Mouse (Mus musculus): ENCODE measurements around the gene Abhd8. TPM values are rescaled to one million over a fixed set of nuclear protein-coding genes. Genes with fewer than 3 reads are reported as not detected.
"Not testable (repeated sequence)": the region's sequence is repeated elsewhere in the genome, so short reads cannot be mapped to it uniquely, and the experiment has no call there.

The Abhd8 gene
- polyA plus RNA-seq, 1 experiment from 2014 or later: 63.4 TPM

DNA sequence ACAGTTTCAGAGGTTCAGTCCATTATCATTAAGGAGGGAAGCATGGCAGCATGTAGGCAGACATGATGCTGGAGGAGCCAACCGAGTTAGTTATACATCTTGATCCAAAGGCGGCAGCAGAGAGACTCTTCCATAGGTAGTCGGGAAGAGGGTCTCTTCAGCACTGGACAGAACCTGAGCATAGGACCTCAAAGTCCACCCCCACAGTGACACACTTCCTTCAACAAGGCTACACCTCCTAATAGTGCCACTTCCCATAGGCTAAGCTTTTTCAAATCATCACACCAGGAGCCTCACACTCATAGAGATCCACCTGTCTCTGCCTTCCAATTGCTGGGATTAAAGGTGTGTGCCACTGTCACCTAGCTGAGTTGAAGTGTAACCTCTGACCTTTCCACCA is 26.4 kb downstream of the Abhd8 start:
- no peak for DNase-seq (ENCODE audit: low spot score)
- no peak overlapping the region for H3K4me3 ChIP-seq (ENCODE audit: low read depth, low read length)
- no peaks in the 10 kb centered on the region for H3K27me3 ChIP-seq (ENCODE audit: control insufficient read depth, insufficient read depth, low read length)
- 54% methylated on average over 3 of the region's 3 CpGs for WGBS
- no peaks in the 10 kb centered on the region for H3K4me1 ChIP-seq (ENCODE audit: control insufficient read depth, insufficient read depth, low read length)
- H3K9me3 ChIP-seq (ENCODE audit: control insufficient read depth, low read length): no peaks in the 10 kb centered on the region
- H3K9ac ChIP-seq (ENCODE audit: low read length): no peak overlapping the region
- no peaks in the 10 kb centered on the region for H3K36me3 ChIP-seq (ENCODE audit: control insufficient read depth, insufficient read depth, low read length)
- H3K4me2 ChIP-seq (ENCODE audit: low read depth): no peak overlapping the region
- no peak for ATAC-seq (ENCODE audit: insufficient read depth, low FRiP score, low TSS enrichment)
- no peak overlapping the region for H3K27ac ChIP-seq (ENCODE audit: low read depth, low read length)

- H3K4me3 ChIP-seq (ENCODE audit: low read depth, low read length); DNase-seq (ENCODE audit: low spot score); ATAC-seq (ENCODE audit: insufficient read depth, low FRiP score, low TSS enrichment); H3K9me3 ChIP-seq (ENCODE audit: control insufficient read depth, low read length); H3K9ac ChIP-seq (ENCODE audit: low read length); H3K36me3 ChIP-seq (ENCODE audit: control insufficient read depth, insufficient read depth, low read length); H3K27me3 ChIP-seq (ENCODE audit: control insufficient read depth, insufficient read depth, low read length); H3K4me1 ChIP-seq (ENCODE audit: control insufficient read depth, insufficient read depth, low read length); H3K27ac ChIP-seq (ENCODE audit: low read depth, low read length); H3K4me2 ChIP-seq (ENCODE audit: low read depth): not testable (repeated sequence)
- 88% methylated on average over 1 of the region's 1 CpGs for WGBS
Measured at GRCm38 (mm10) chr8:71432935-71433334, 30.5 kb downstream of the Abhd8 start.

- H3K9ac ChIP-seq (ENCODE audit: low read length): no peak overlapping the region
- no peak overlapping the region for H3K4me3 ChIP-seq (ENCODE audit: low read depth, low read length)
- no peak overlapping the region for H3K4me2 ChIP-seq (ENCODE audit: low read depth)
- no peaks in the 10 kb centered on the region for H3K27me3 ChIP-seq (ENCODE audit: control insufficient read depth, insufficient read depth, low read length)
- H3K27ac ChIP-seq (ENCODE audit: low read depth, low read length): no peak overlapping the region
- H3K9me3 ChIP-seq (ENCODE audit: control insufficient read depth, low read length): no peaks in the 10 kb centered on the region
- no peaks in the 10 kb centered on the region for H3K4me1 ChIP-seq (ENCODE audit: control insufficient read depth, insufficient read depth, low read length)
- no peaks in the 10 kb centered on the region for H3K36me3 ChIP-seq (ENCODE audit: control insufficient read depth, insufficient read depth, low read length)
- no peak for ATAC-seq (ENCODE audit: insufficient read depth, low FRiP score, low TSS enrichment)
- DNase-seq (ENCODE audit: low spot score): no peak
Measured at GRCm38 (mm10) chr8:71422121-71422520, 41.3 kb downstream of the Abhd8 start.

GRCm38 (mm10) chr8:71411535-71412273 is 51.8 kb downstream of the Abhd8 start:
- no peak overlapping the region for H3K4me2 ChIP-seq (ENCODE audit: low read depth)
- no peak overlapping the region for H3K27ac ChIP-seq (ENCODE audit: low read depth, low read length)
- ATAC-seq (ENCODE audit: insufficient read depth, low FRiP score, low TSS enrichment) (no peak), DNase-seq (ENCODE audit: low spot score) (no peak)
- WGBS: 53% methylated on average over 11 of the region's 11 CpGs
- H3K4me3 ChIP-seq (ENCODE audit: low read depth, low read length): no peak overlapping the region
- H3K36me3 ChIP-seq (ENCODE audit: control insufficient read depth, insufficient read depth, low read length): peaks cover 4% of the 10 kb centered on the region; the same call in 1 of the 2 replicates
- H3K9me3 ChIP-seq (ENCODE audit: control insufficient read depth, low read length): no peaks in the 10 kb centered on the region
- H3K4me1 ChIP-seq (ENCODE audit: control insufficient read depth, insufficient read depth, low read length): peaks cover 2% of the 10 kb centered on the region; the same call in 1 of the 2 replicates
- no peak overlapping the region for H3K9ac ChIP-seq (ENCODE audit: low read length)
- no peaks in the 10 kb centered on the region for H3K27me3 ChIP-seq (ENCODE audit: control insufficient read depth, insufficient read depth, low read length)

DNA sequence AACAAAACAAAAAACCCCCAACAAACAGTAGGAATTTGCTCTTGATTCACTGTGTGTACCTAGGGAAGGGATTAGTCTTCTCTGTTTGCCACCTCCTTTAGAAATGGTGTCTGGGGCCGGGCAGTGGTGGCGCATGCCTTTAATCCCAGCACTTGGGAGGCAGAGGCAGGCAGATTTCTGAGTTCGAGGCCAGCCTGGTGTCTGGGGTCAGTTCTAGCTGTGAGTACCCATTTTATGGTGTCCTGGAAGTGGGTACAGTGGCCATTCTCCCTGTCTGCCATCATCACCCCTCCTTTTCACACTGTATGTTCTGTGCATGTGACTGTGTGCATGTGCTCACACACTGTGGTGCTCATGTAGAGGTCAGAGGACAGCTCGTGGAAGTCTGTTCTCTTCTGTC is 55.2 kb downstream of the Abhd8 start:
- 92% methylated on average over 4 of the region's 4 CpGs for WGBS
- H3K4me2 ChIP-seq (ENCODE audit: low read depth): no peak overlapping the region
- ATAC-seq (ENCODE audit: insufficient read depth, low FRiP score, low TSS enrichment) (no peak), DNase-seq (ENCODE audit: low spot score) (no peak)
- H3K36me3 ChIP-seq (ENCODE audit: control insufficient read depth, insufficient read depth, low read length): peaks cover 4% of the 10 kb centered on the region; the same call in 1 of the 2 replicates
- H3K4me1 ChIP-seq (ENCODE audit: control insufficient read depth, insufficient read depth, low read length): peaks cover 7% of the 10 kb centered on the region; the same call in 1 of the 2 replicates
- no peak overlapping the region for H3K4me3 ChIP-seq (ENCODE audit: low read depth, low read length)
- no peak overlapping the region for H3K9ac ChIP-seq (ENCODE audit: low read length)
- H3K27ac ChIP-seq (ENCODE audit: low read depth, low read length): no peak overlapping the region
- H3K9me3 ChIP-seq (ENCODE audit: control insufficient read depth, low read length): no peaks in the 10 kb centered on the region
- no peaks in the 10 kb centered on the region for H3K27me3 ChIP-seq (ENCODE audit: control insufficient read depth, insufficient read depth, low read length)

DNA sequence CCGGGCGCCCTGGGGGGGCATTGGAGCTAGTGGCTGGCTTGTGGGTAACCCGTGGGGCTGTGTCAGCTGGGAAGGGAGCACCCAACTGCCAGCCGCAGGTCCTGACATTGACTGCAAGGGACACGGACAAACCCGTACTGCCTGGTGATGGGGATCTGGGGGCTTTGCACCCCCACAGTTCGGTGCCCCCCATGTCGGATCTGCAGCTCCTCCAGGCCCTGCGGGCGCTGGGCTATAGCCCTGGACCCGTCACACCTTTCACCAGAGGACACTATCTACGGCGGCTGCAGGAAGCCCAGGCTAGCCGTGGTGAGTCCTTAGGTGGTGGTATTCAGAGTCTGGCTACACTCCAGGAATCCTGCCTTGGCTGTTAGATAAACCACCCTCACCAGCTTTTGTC is 56.0 kb downstream of the Abhd8 start:
- ATAC-seq (ENCODE audit: insufficient read depth, low FRiP score, low TSS enrichment) (no peak), DNase-seq (ENCODE audit: low spot score) (no peak)
- Histone ChIP-seq H3K9me3 (ENCODE audit: control insufficient read depth, low read length) (no peaks in the 10 kb centered on the region), H3K36me3 (ENCODE audit: control insufficient read depth, insufficient read depth, low read length) (peaks cover 4% of the 10 kb centered on the region; the same call in 1 of the 2 replicates), H3K9ac (ENCODE audit: low read length) (no peak overlapping the region), H3K4me1 (ENCODE audit: control insufficient read depth, insufficient read depth, low read length) (peaks cover 7% of the 10 kb centered on the region; the same call in 1 of the 2 replicates), H3K4me2 (ENCODE audit: low read depth) (no peak overlapping the region; the same call in 1 of the 2 replicates), H3K27ac (ENCODE audit: low read depth, low read length) (no peak overlapping the region), H3K27me3 (ENCODE audit: control insufficient read depth, insufficient read depth, low read length) (no peaks in the 10 kb centered on the region), H3K4me3 (ENCODE audit: low read depth, low read length) (no peak overlapping the region)
- 97% methylated on average over 14 of the region's 14 CpGs for WGBS

Other genes starting within 250 kb of the Abhd8 start
- gene Myo9b, start 190.9 kb downstream of the Abhd8 start, polyA plus RNA-seq (2014; fragmentation: Nextera tagmentation; extraction: Ambion mirVana): 21.4 and 21.9 TPM in 2 replicates
- 63.6 and 67.6 TPM in 2 replicates for gene Haus8, start 190.7 kb downstream of the Abhd8 start, polyA plus RNA-seq (2014; fragmentation: Nextera tagmentation; extraction: Ambion mirVana)
- 78.9 and 81.5 TPM in 2 replicates for gene Use1, start 96.8 kb downstream of the Abhd8 start, polyA plus RNA-seq (2014; fragmentation: Nextera tagmentation; extraction: Ambion mirVana)
- gene Ocel1, start 92.4 kb downstream of the Abhd8 start, polyA plus RNA-seq (2014; fragmentation: Nextera tagmentation; extraction: Ambion mirVana): 3.4 and 3.8 TPM in 2 replicates
- gene Nr2f6, start 81.7 kb downstream of the Abhd8 start, polyA plus RNA-seq (2014; fragmentation: Nextera tagmentation; extraction: Ambion mirVana): 83.4 and 84.0 TPM in 2 replicates
- gene Ushbp1, start 67.9 kb downstream of the Abhd8 start, polyA plus RNA-seq (2014; fragmentation: Nextera tagmentation; extraction: Ambion mirVana): 3.9 and 4.5 TPM in 2 replicates
- 106 and 109 TPM in 2 replicates for gene Babam1, start 66.8 kb downstream of the Abhd8 start, polyA plus RNA-seq (2014; fragmentation: Nextera tagmentation; extraction: Ambion mirVana)
- gene Ankle1, start 57.6 kb downstream of the Abhd8 start, polyA plus RNA-seq (2014; fragmentation: Nextera tagmentation; extraction: Ambion mirVana): 18.1 and 18.4 TPM in 2 replicates
- gene Mrpl34, start 1.3 kb upstream of the Abhd8 start, polyA plus RNA-seq (2014; fragmentation: Nextera tagmentation; extraction: Ambion mirVana): 196 and 205 TPM in 2 replicates
- gene Dda1, start 5.5 kb upstream of the Abhd8 start, polyA plus RNA-seq (2014; fragmentation: Nextera tagmentation; extraction: Ambion mirVana): 162 and 170 TPM in 2 replicates
- gene Ano8, start 22.3 kb upstream of the Abhd8 start, polyA plus RNA-seq (2014; fragmentation: Nextera tagmentation; extraction: Ambion mirVana): 5.6 and 6.3 TPM in 2 replicates
- 6.0 and 8.4 TPM in 2 replicates for gene Gtpbp3, start 24.4 kb upstream of the Abhd8 start, polyA plus RNA-seq (2014; fragmentation: Nextera tagmentation; extraction: Ambion mirVana)
- 49.5 and 53.0 TPM in 2 replicates for gene Plvap, start 48.1 kb upstream of the Abhd8 start, polyA plus RNA-seq (2014; fragmentation: Nextera tagmentation; extraction: Ambion mirVana)
- 0.16 TPM in 1 of 2 replicates, not detected in the other for gene Ccdc194, start 62.1 kb upstream of the Abhd8 start, polyA plus RNA-seq (2014; fragmentation: Nextera tagmentation; extraction: Ambion mirVana)
- gene Bst2, start 73.8 kb upstream of the Abhd8 start, polyA plus RNA-seq (2014; fragmentation: Nextera tagmentation; extraction: Ambion mirVana): 3.7 and 4.9 TPM in 2 replicates
- 64.7 and 69.8 TPM in 2 replicates for gene Mvb12a, start 79.3 kb upstream of the Abhd8 start, polyA plus RNA-seq (2014; fragmentation: Nextera tagmentation; extraction: Ambion mirVana)
- 0.24 TPM in 1 of 2 replicates, not detected in the other for gene Tmem221, start 95.2 kb upstream of the Abhd8 start, polyA plus RNA-seq (2014; fragmentation: Nextera tagmentation; extraction: Ambion mirVana)
- not detected in 2 replicates for gene Nxnl1, start 102.9 kb upstream of the Abhd8 start, polyA plus RNA-seq (2014; fragmentation: Nextera tagmentation; extraction: Ambion mirVana)
- 10.5 and 12.7 TPM in 2 replicates for gene Slc27a1, start 105.2 kb upstream of the Abhd8 start, polyA plus RNA-seq (2014; fragmentation: Nextera tagmentation; extraction: Ambion mirVana)
- 212 and 216 TPM in 2 replicates for gene Pgls, start 128.5 kb upstream of the Abhd8 start, polyA plus RNA-seq (2014; fragmentation: Nextera tagmentation; extraction: Ambion mirVana)
- 3.6 and 4.2 TPM in 2 replicates for gene Fam129c, start 134.0 kb upstream of the Abhd8 start, polyA plus RNA-seq (2014; fragmentation: Nextera tagmentation; extraction: Ambion mirVana)
- 54.5 and 57.4 TPM in 2 replicates for gene Colgalt1, start 147.3 kb upstream of the Abhd8 start, polyA plus RNA-seq (2014; fragmentation: Nextera tagmentation; extraction: Ambion mirVana)
- 6.5 and 7.7 TPM in 2 replicates for gene Unc13a, start 208.1 kb upstream of the Abhd8 start, polyA plus RNA-seq (2014; fragmentation: Nextera tagmentation; extraction: Ambion mirVana)
- gene Jak3, start 212.6 kb upstream of the Abhd8 start, polyA plus RNA-seq (2014; fragmentation: Nextera tagmentation; extraction: Ambion mirVana): 1.6 and 2.0 TPM in 2 replicates
- not detected in 2 replicates for gene Insl3, start 225.6 kb upstream of the Abhd8 start, polyA plus RNA-seq (2014; fragmentation: Nextera tagmentation; extraction: Ambion mirVana)
- 0.33 and 0.59 TPM in 2 replicates for gene B3gnt3, start 238.1 kb upstream of the Abhd8 start, polyA plus RNA-seq (2014; fragmentation: Nextera tagmentation; extraction: Ambion mirVana)